Mouse (Mus musculus) kidney, postnatal 14 days (tissue): ENCODE data around the gene Use1.

ENCODE experiments used
- DNase-seq: peaks from one replicate; pipeline ENCODE4 v3.0.0; 2022; ENCODE audit warnings: mixed read lengths

The Use1 gene

GRCm38 (mm10) chr8:71379008-71379407, 12.4 kb downstream of the Use1 start:
- DNase-seq: no peak

GRCm38 (mm10) chr8:71379512-71380075, 12.9 kb downstream of the Use1 start:
- DNase-seq: peak; percentile 71

- peak; percentile 60 for DNase-seq
Observed at GRCm38 (mm10) chr8:71380178-71381171, 13.8 kb downstream of the Use1 start.

- peak; percentile 88 for DNase-seq
Observed at GRCm38 (mm10) chr8:71381421-71381970, 14.8 kb downstream of the Use1 start, which contains the start of gene Nr2f6. Gene Nr2f6, minus strand, starts transcription at chr8:71381960.

- DNase-seq: peak; percentile 96
Observed at GRCm38 (mm10) chr8:71381971-71382961, 15.6 kb downstream of the Use1 start.

GRCm38 (mm10) chr8:71383396-71383795, 16.7 kb downstream of the Use1 start:
- peak; percentile 45 for DNase-seq

- DNase-seq: no peak
Observed at GRCm38 (mm10) chr8:71383860-71384259, 17.2 kb downstream of the Use1 start.

- DNase-seq: no peak
Observed at GRCm38 (mm10) chr8:71385212-71385835, 18.7 kb downstream of the Use1 start.

GRCm38 (mm10) chr8:71388267-71388666, 21.6 kb downstream of the Use1 start:
- DNase-seq: no peak

GRCm38 (mm10) chr8:71391696-71392095, 25.0 kb downstream of the Use1 start:
- DNase-seq: no peak

- DNase-seq: no peak
Observed at GRCm38 (mm10) chr8:71392391-71392790, 25.7 kb downstream of the Use1 start.

GRCm38 (mm10) chr8:71392871-71393270, 26.2 kb downstream of the Use1 start:
- peak; percentile 66 for DNase-seq

GRCm38 (mm10) chr8:71394481-71394880, 27.8 kb downstream of the Use1 start:
- no peak for DNase-seq

GRCm38 (mm10) chr8:71395071-71395470, 28.4 kb downstream of the Use1 start:
- no peak for DNase-seq

GRCm38 (mm10) chr8:71395629-71396028, 29.0 kb downstream of the Use1 start, which contains the start of gene Ushbp1:
Gene Ushbp1, minus strand, starts transcription at chr8:71395802.
- DNase-seq: peak; percentile 69

- DNase-seq: peak; percentile 97
Observed at GRCm38 (mm10) chr8:71396639-71397305, 30.1 kb downstream of the Use1 start, which contains the start of gene Babam1. Gene Babam1, plus strand, starts transcription at chr8:71396861.

GRCm38 (mm10) chr8:71397701-71398100, 31.1 kb downstream of the Use1 start:
- DNase-seq: no peak

- no peak for DNase-seq
Observed at GRCm38 (mm10) chr8:71400826-71401225, 34.2 kb downstream of the Use1 start.

- DNase-seq: no peak
Observed at GRCm38 (mm10) chr8:71401454-71401853, 34.8 kb downstream of the Use1 start.

GRCm38 (mm10) chr8:71402446-71402964, 35.9 kb downstream of the Use1 start:
- no peak for DNase-seq
